Mouse (Mus musculus) urinary bladder, adult 2 months (tissue): Measurements from ENCODE around the gene Foxp1. TPM values are rescaled to one million over a fixed set of nuclear protein-coding genes. Genes with fewer than 3 reads are reported as not detected.

Experiments
- DNase-seq: peaks from one replicate; pipeline ENCODE4 v3.0.0; 2022; ENCODE audit warnings: low spot score
- polyA plus RNA-seq: library from polyadenylated mRNA; depleted of rRNA; stranded (reverse); fragments of >200 nt; gene quantifications from 2 replicates; pipeline ENCODE4 v1.2.3, GENCODE M21; 2012

Gene Foxp1
- polyA plus RNA-seq, 1 experiment, result 46.5 TPM

DNA sequence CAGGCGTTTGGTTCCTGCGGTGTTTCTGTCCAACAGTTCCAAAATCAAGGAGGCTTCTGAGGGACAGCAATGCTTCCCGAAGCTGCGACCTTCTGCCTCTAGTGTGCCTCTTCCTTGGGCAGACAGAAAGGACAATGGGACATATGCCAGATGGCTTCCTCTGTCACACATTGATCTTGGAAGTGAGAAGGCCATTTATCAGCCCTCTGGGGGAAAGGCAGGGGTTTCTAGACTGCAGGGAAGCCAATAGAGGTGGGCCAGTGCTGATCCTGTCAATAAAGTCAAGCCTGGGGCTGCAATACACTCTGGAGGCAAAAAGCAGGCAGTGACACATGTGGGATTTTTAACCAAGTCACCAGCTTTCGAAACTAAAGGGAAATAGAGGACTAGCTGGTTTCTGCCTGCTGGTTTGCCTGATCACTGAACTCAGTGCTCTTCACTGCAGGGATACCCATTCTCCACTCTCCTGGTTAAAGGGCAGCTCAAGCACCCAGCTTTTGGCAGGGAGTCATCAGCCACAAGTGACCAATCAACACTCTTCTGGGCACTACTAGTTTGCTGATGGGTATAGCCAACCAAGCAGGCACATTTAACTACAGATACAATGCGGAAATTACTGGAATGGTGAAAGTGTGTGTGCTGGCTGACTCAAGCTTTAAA is 315.2 kb downstream of the Foxp1 start:
- no peak for DNase-seq

GRCm38 (mm10) chr6:99206437-99206870 is 316.1 kb downstream of the Foxp1 start:
- DNase-seq, result no peak

GRCm38 (mm10) chr6:99205587-99206436 is 316.7 kb downstream of the Foxp1 start:
- DNase-seq, result no peak

DNA sequence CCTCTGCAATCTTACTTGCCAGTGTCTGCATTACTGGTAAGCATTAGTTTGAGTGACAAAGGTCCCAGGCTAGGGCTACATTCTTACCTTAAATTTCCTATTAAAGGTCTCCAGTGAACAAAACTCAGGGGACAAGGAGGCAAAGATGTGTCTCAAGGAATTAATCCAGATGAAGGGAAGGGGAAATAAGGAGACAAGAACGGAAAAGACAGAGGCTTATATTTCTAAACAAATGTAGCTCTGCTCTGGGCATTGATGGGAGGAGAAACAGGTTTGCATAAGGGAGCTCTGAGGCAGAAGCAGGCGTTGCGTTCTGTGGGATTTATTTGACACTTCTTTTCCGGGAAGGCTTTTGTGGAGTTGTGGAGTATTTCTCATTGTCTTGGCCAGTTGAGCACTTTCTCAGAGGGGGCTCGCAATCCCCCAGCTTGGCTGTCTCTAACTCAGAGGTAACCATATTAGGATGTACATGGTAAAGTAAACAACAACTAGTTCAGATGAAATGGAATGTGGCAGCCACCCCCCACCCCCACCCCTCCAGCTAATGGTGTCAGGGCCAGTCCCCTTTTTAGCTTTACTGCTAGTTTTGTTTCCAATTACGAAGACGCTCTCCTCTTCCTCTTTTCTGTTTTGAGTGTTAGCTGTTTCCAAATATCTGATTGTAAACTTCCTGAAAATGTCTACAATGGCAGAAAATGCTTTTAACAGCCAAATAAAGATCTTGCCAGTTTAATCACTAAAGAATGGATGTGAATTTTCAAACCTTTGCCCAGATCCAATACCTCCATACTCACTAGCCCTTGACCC is 317.5 kb downstream of the Foxp1 start:
- DNase-seq, result no peak

- DNase-seq, result no peak
Observed at GRCm38 (mm10) chr6:99204052-99204779, 318.3 kb downstream of the Foxp1 start.

DNA sequence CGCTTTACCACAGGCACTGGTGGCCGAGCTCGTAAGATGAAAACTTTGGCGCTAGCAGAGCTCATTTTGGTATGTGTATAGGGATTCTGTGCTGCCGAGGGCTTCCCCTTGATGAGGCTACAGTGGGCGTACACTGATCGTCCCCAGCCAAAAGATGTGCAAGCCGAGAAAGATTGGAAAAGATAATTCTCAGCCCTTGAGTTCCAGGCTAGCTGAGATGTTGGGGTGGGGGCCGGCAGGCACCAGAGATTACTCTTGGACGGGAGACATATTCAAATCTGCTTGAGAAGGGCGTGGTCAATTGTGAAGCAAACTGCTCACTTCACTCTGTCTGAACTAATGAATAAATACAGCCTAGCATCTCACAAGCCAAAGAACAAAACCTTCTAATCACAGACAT is 319.3 kb downstream of the Foxp1 start:
- DNase-seq, result no peak

DNA sequence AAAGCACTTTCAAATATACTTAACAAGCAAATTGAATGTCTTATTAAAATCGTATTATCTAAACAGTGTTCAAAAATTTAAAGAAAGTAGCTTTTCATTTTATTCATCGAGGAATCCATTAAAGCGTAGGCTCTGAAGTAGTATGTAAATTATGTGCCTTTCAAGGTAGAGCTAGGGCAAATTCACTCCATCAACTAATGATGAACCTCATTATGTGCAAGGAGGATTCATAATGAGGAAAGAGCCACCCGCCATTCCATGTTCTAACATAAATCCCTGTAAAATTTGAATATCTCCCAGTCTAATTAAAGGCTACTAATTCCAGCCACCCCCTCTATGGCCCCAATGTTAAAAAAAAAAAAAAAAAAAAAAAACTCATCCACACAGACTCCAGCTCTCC is 319.7 kb downstream of the Foxp1 start:
- no peak for DNase-seq

GRCm38 (mm10) chr6:99201271-99201705 is 321.2 kb downstream of the Foxp1 start:
- DNase-seq, result no peak

DNA sequence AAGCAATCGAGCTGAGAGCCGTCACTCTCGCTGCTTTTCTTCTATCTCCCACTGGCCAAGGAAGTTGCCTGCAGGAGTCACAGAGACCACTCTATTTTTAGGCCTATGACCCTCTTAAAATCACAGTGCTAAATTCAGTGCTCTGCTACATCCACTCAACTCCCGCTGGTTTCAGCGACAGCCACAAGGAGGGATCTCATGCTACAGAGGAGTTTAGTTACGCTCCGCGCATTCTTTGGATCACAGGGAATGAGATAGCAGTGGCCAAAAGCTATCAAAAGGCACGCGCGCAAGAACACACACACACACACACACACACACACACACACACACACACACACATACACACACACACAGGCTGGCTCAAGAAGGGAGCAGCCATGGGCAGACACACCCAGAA is 321.9 kb downstream of the Foxp1 start:
- no peak for DNase-seq

- DNase-seq, result no peak
Observed at GRCm38 (mm10) chr6:99199277-99199676, 323.2 kb downstream of the Foxp1 start.

- no peak for DNase-seq
Observed at GRCm38 (mm10) chr6:99193697-99194096, 328.8 kb downstream of the Foxp1 start.

GRCm38 (mm10) chr6:99191636-99192137 is 330.8 kb downstream of the Foxp1 start:
- DNase-seq, result no peak

GRCm38 (mm10) chr6:99191041-99191635 is 331.4 kb downstream of the Foxp1 start:
- no peak for DNase-seq

GRCm38 (mm10) chr6:99189967-99190366 is 332.6 kb downstream of the Foxp1 start:
- no peak for DNase-seq

DNA sequence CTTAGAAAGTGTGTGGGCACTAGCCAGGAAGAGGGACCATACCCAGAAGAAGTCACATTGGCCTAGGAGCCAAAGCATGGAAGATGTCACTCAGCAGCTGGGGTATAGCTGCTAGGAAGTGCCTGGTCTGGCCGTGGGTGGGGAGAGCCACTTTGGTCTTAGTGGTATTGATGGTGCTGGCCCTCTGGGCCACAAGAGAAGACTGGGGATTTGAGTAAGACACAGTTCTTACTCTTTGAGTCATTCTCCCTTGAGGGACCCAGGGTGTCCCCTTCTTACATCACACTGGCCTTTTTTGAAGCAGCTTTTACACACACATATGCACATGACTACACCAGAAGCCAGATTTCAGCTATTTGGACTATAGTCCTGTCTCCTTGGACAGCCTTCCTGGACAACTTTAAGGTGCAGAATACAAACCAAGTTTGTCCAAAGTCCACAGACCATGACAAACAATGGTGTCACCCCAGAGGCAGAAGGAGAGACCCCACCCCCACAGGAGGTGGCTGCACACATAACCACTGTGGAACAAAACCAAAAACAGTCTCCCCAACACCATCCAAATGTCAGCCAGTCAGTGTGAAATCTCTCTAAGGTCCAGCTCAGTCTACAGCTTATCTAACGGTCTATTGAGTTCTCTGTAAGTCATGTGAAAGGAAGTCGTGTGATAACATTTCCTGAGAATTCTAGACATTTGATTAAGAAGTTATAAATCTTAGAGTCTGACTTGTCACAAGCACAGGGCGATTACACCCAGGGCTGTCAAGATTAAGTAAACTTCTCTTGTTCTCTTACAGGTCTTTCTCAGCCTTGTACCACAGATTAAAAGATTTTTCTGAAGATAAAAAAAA is 333.9 kb downstream of the Foxp1 start:
- DNase-seq, result no peak

DNA sequence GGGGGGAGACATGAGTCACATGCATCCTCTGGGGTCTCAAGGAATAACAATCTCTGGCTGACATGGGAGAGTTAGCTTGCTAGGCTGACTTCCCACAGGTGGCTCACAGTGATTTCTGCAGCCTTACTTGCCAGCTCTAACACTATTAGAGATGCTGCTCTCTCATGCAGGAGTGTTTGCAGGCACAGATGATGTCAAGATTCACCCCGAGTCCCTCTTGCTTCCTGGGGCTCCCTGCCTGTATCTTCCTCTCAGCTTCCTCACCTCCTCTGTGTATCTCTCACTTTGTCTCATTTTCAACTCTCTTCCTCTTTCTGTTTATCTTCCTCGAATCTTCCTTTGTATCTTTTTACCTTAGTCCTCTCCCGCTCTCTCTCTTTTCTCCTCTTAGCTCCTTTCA is 334.6 kb downstream of the Foxp1 start:
- DNase-seq, result no peak

DNA sequence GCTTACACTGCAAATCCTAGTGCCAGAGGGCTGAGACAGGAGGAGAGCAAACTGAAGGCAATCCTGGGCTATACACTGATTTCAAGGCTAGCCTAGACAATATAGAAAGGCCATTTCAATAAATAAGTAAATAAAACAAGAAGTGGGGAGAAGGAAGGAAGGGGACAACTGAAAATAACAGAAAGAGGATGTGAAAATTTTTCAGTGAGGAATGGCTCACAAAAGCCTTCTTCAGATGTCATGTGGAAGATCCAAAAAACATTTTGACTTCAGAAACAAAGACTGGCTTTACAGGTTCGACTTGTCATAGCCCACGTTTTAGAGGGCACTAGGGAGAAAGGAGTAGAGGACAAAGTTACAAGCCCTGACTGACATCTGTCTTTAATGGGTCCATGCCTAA is 335.1 kb downstream of the Foxp1 start:
- DNase-seq, result no peak

DNA sequence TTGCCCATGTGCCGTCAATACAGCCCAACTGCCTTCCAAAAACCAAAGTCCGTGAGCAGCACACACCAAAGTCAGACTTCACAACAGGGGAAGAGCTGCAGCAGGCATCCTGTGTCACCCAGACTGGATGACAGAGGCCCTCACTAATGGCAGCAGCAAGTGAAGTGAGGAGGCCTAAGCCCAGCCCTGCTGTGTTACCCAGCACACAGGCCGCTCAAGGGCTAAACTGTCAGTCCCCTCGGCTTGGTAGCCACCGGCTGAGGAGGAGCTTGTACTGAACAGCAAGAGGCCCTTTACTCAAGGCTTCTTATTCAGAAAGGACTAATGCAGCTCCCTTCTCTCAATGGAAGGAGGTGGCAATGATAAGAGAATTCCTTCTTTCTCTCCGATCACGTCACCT is 336.0 kb downstream of the Foxp1 start:
- DNase-seq, result no peak

DNA sequence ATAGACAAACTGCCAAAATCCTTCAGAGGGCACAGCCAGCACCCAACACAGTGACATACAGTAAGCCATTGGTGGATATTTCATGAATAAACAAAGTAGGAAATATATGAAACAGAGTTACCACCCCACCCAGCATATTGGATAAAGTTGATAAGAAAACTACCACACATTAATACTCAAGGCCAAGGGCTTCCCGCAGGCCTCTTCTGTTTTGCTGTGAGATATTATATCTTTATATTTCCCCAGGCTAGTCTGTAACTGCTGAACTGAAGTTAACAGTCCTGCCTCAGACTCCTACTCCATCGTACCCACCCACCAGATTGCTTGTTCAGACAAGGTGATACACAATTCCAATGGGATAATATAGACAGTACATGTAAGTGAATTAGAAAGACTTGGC is 336.7 kb downstream of the Foxp1 start:
- DNase-seq, result no peak

- no peak for DNase-seq
Observed at GRCm38 (mm10) chr6:99184051-99184450, 338.5 kb downstream of the Foxp1 start.
